ENCODE assay signal across 17 mouse cellular contexts in genomic region chr1:36933965-36934585, GRCm38 (mm10). TPM values are rescaled to one million over a fixed set of nuclear protein-coding genes. Genes with fewer than 3 reads are reported as not detected.
DNase-seq lines count a peak whose midpoint lies in the region; ATAC-seq lines count a peak whose summit lies in the region.
"Had no signal": no experiment of that assay in that cellular context is flagged by ENCODE, and none has a peak within 500 bp of the region (broad histone marks: within the 10 kb centered on the region; RNA-seq: fewer than 3 reads in every experiment).

No protein-coding gene starts in this region.

- WGBS in heart, embryonic 10.5 days: 57% methylated on average over 8 of the region's 8 CpGs
- WGBS in liver, embryonic 12.5 days (ENCODE audit: insufficient replicate concordance): 33% methylated on average over 8 of the region's 8 CpGs

- no peaks in the 10 kb centered on the region for H3K9me3 ChIP-seq in heart, embryonic 10.5 days
- H3K9me3 ChIP-seq in liver, embryonic 12.5 days (replicated peaks): no peaks in the 10 kb centered on the region
- H3K9me3 ChIP-seq: forebrain, embryonic 10.5 days; limb, embryonic 10.5 days; lung, embryonic 15.5 days had no signal

- H3K9ac ChIP-seq in liver, embryonic 12.5 days: peak overlapping the region; percentile 61
- H3K9ac ChIP-seq: hindbrain, embryonic 14.5 days; lung, embryonic 15.5 days had no signal

- peak overlapping the region; percentile 37; the same call in 1 of the 2 replicates for H3K27ac ChIP-seq in heart, embryonic 10.5 days
- peak overlapping the region; percentile 91 for H3K27ac ChIP-seq in liver, embryonic 12.5 days
- H3K27ac ChIP-seq: forebrain, embryonic 10.5 days; hindbrain, embryonic 14.5 days; limb, embryonic 10.5 days; lung, embryonic 15.5 days had no signal

- H3K27me3 ChIP-seq in heart, embryonic 10.5 days (ENCODE audit: insufficient read depth, poor library complexity, severe bottlenecking): no peaks in the 10 kb centered on the region
- no peaks in the 10 kb centered on the region for H3K27me3 ChIP-seq in liver, embryonic 12.5 days (replicated peaks)
- H3K27me3 ChIP-seq: lung, embryonic 15.5 days had no signal

- ATAC-seq in liver, embryonic 12.5 days: peak; percentile 95

- peak; percentile 88 for DNase-seq in heart, embryonic 10.5 days (ENCODE audit: low spot score)
- no peak for DNase-seq in heart, postnatal 14 days
- DNase-seq in spleen, postnatal 4 days (ENCODE audit: low spot score in 2 of 2): peak; percentile 54 to 62
- no peak for DNase-seq in spleen, adult 18-20 months
- no peak for DNase-seq in cerebellum, adult 18-20 months
- no peak for DNase-seq in left cerebral cortex, postnatal 36 days (ENCODE audit: low spot score in 2 of 2)
- DNase-seq in adrenal gland, postnatal 14 days: no peak
- DNase-seq: adrenal gland, postnatal 25 days; cerebellum, adult 2 months; kidney, adult 18-20 months; kidney, postnatal 25 days; right cerebral cortex, adult 18-20 months had no signal

- peaks cover 27% of the 10 kb centered on the region for H3K4me1 ChIP-seq in heart, embryonic 10.5 days
- peaks cover 91% of the 10 kb centered on the region for H3K4me1 ChIP-seq in liver, embryonic 12.5 days

- H3K4me2 ChIP-seq in liver, embryonic 12.5 days: peak overlapping the region; percentile 80
- H3K4me2 ChIP-seq: hindbrain, embryonic 14.5 days; lung, embryonic 15.5 days had no signal

- H3K36me3 ChIP-seq in heart, embryonic 10.5 days: no peaks in the 10 kb centered on the region
- peaks cover 12% of the 10 kb centered on the region for H3K36me3 ChIP-seq in liver, embryonic 12.5 days
- H3K36me3 ChIP-seq: forebrain, embryonic 10.5 days; limb, embryonic 10.5 days; lung, embryonic 15.5 days had no signal

- intact Hi-C loops in heart, postnatal 14 days (cut with DNase I): loop anchor here (5.0 kb wide), 1 partner anchor 92 kb away; no protein-coding TSS in a partner anchor
- intact Hi-C loops in left cerebral cortex, postnatal 36 days (cut with DNase I): loop anchor here (10.0 kb wide), 2 partner anchors 109 to 241 kb away; no protein-coding TSS in a partner anchor

- no peak overlapping the region for H3K4me3 ChIP-seq in heart, embryonic 10.5 days
- peak overlapping the region; percentile 100 for H3K4me3 ChIP-seq in liver, embryonic 12.5 days
- H3K4me3 ChIP-seq: forebrain, embryonic 10.5 days; limb, embryonic 10.5 days; lung, embryonic 15.5 days had no signal

RNA-seq across cellular contexts. Expression of gene Tmem131, which starts 9.4 kb away (rescaled TPM):
- polyA plus RNA-seq in heart, embryonic 10.5 days (2016; fragmentation: Nextera tagmentation; extraction: Ambion mirVana): 9.2 and 12.1 TPM in 2 replicates
- 10 to 100 TPM; 40.1 to 42.7 TPM for total RNA-seq in heart, postnatal 14 days (2021)
- 14.9 and 15.4 TPM in 2 replicates for polyA plus RNA-seq in liver, embryonic 12.5 days (2016; fragmentation: Nextera tagmentation; extraction: Ambion mirVana)
- total RNA-seq in left cerebral cortex, postnatal 36 days (2021): 10 to 100 TPM; 49.7 to 65.2 TPM
- total RNA-seq in adrenal gland, postnatal 14 days (2021): 45.7 and 48.2 TPM in 2 replicates

Comparison
In these comparisons a context has a peak if more than half of its experiments do, and no peak if none do; other contexts are left out.
1. DNase-seq: peak in heart, embryonic 10.5 days (single experiment) and spleen, postnatal 4 days (2 of 2); none in heart, postnatal 14 days (0 of 2), spleen, adult 18-20 months (0 of 2), cerebellum, adult 18-20 months (0 of 2), left cerebral cortex, postnatal 36 days (0 of 2) and adrenal gland, postnatal 14 days (single experiment).